In the genomic region with DNA sequence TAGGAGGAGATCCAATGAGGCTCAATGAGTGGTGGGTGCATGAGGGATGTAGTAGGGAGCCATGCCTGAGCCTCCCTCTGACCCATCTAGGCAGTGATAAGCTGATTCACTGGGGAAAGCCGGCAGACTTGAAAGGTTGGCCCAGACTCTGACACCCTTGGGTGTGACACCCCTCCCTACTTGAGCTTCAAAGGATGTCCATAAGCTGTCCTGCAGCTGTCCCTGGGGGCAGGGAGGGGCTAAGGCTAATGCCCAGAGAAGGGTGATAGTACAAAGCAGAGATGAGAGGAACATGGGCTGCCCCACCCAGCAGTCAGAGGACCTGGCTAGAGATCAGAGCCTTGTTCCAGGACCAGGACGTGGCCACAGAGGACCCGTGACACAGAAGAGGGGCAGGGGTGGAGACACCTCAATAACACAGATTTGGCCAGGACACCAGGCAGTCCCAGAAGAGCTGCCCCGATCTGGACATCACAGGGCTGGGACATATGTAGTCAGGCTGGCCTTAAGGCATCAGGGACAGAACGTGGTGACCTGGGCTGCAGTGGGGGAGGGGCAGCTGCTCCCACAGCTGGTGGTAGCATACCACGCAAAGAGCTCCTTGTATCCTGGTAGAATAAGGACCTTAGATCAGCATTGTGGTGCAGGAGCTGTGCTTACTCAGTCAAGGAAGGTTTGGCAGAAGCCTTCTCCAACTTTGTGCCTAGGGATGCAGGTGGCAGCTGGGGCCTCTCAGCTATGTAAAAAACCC, we compare ENCODE assay signal across 1 mouse cellular context.
TF ChIP-seq lines count a peak whose summit lies in the region.

No protein-coding gene starts in this region.

TF ChIP-seq in myocyte, 11 proteins besides CTCF, POLR2A, EP300 and RAD21 (continued from another document):
- TF ChIP-seq MYOG (IDR thresholded peaks at IDR 0.05; ENCODE audit: control insufficient read depth in 1 of 3, insufficient read depth in 1 of 3, insufficient read length in 2 of 3, low read depth in 2 of 3) (peak in 2 of 3 experiments; percentile 77 to 96), MAX (IDR thresholded peaks at IDR 0.05; ENCODE audit: low read depth) (no peak), TCF12 (IDR thresholded peaks at IDR 0.05; ENCODE audit: insufficient read depth, poor library complexity, severe bottlenecking) (peak; percentile 60), MYOD1 (IDR thresholded peaks at IDR 0.05; ENCODE audit: control insufficient read depth in 1 of 3, insufficient read length in 2 of 3, low read depth in 2 of 3) (peak; percentile 38 to 88 (median 71)), TCF3 (IDR thresholded peaks at IDR 0.05; ENCODE audit: insufficient read length, low read depth) (no peak), SRF (IDR thresholded peaks at IDR 0.05; ENCODE audit: control insufficient read depth, insufficient read length, low read depth) (no peak), E2F4 (IDR thresholded peaks at IDR 0.05; ENCODE audit: insufficient read depth) (no peak), REST (IDR thresholded peaks at IDR 0.05; ENCODE audit: insufficient read depth, insufficient read length) (no peak), CEBPB (IDR thresholded peaks at IDR 0.05; ENCODE audit: insufficient read depth, poor library complexity, severe bottlenecking) (no peak), POLR2AphosphoS2 (IDR thresholded peaks at IDR 0.05; ENCODE audit: insufficient read length, low read depth) (peak; percentile 57)
